Mouse (Mus musculus): ENCODE measurements around the gene Grrp1. TPM values are rescaled to one million over a fixed set of nuclear protein-coding genes. Genes with fewer than 3 reads are reported as not detected.

The Grrp1 gene
- polyA plus RNA-seq, 1 experiment from 2014 or later: 4.2 TPM

DNA sequence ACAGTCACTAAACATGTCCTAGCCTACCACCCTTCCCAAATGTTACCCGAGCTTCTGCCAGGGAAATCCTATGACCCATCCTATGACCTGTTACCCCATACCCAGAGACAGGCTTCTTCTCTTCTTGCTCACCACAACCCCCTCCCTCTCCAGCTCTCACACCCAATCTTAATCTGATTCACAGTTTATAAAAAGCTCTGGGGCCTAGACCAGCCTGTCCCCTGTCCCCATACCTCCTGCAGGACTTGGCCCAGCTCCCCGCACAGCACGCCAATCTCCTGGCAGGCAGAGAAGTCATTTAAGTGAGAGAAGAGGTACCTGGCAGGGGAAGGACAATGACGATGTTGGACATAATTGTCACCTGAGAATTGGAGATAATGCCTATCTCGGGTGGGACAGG, 19.0 kb downstream of the Grrp1 start:
- no peaks in the 10 kb centered on the region for H3K4me1 ChIP-seq (replicated peaks; ENCODE audit: control insufficient read depth, insufficient read depth)
- no peaks in the 10 kb centered on the region for H3K9me3 ChIP-seq (ENCODE audit: control insufficient read depth, low read length)
- H3K9ac ChIP-seq (ENCODE audit: low read length): no peak overlapping the region
- no peak overlapping the region for H3K4me3 ChIP-seq (ENCODE audit: low read depth, low read length)
- no peak overlapping the region for H3K27ac ChIP-seq (replicated peaks)
- DNase-seq (ENCODE audit: low spot score) (no peak), ATAC-seq (ENCODE audit: low FRiP score, low TSS enrichment) (no peak)
- WGBS: 75% methylated on average over 5 of the region's 5 CpGs
- no peak overlapping the region for H3K4me2 ChIP-seq (replicated peaks; ENCODE audit: low read depth)
- H3K36me3 ChIP-seq (ENCODE audit: control insufficient read depth, insufficient read depth, low read length): no peaks in the 10 kb centered on the region
- H3K27me3 ChIP-seq (ENCODE audit: control insufficient read depth, insufficient read depth, low read length): no peaks in the 10 kb centered on the region
- TF ChIP-seq CTCF (IDR thresholded peaks at IDR 0.05; ENCODE audit: low read depth) (no peak), EP300 (optimal IDR thresholded peaks at IDR 0.05) (no peak)

DNA sequence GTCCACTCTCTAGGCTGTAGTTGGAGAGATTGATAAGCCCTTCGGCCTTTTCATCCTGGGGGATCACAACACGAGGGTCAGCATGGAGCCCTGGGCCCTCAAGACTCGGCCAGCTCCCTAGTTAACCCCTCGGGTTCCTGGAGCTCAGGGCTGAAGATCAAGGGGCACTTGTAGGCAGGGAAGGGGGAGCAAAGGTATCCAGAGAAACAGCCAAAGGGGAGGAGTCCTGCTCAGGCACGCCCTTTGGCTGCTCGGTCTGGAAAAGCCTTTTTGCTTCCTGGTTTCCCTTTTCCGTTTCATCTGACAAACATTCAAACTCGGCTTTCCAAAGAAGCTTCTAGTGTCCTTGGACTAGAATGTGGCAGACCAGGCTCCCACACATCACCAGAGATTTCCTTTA, 23.5 kb downstream of the Grrp1 start:
- Histone ChIP-seq H3K36me3 (ENCODE audit: control insufficient read depth, insufficient read depth, low read length) (no peaks in the 10 kb centered on the region), H3K27me3 (ENCODE audit: control insufficient read depth, insufficient read depth, low read length) (no peaks in the 10 kb centered on the region), H3K4me1 (replicated peaks; ENCODE audit: control insufficient read depth, insufficient read depth) (no peaks in the 10 kb centered on the region), H3K27ac (replicated peaks) (no peak overlapping the region), H3K4me2 (replicated peaks; ENCODE audit: low read depth) (no peak overlapping the region), H3K9ac (ENCODE audit: low read length) (no peak overlapping the region), H3K9me3 (ENCODE audit: control insufficient read depth, low read length) (no peaks in the 10 kb centered on the region), H3K4me3 (ENCODE audit: low read depth, low read length) (no peak overlapping the region)
- 23% methylated on average over 8 of the region's 8 CpGs for WGBS
- DNase-seq (ENCODE audit: low spot score) (peak; percentile 49), ATAC-seq (ENCODE audit: low FRiP score, low TSS enrichment) (peak; percentile 45)
- TF ChIP-seq EP300 (optimal IDR thresholded peaks at IDR 0.05): no peak
- no peak for TF ChIP-seq CTCF (IDR thresholded peaks at IDR 0.05; ENCODE audit: low read depth)

DNA sequence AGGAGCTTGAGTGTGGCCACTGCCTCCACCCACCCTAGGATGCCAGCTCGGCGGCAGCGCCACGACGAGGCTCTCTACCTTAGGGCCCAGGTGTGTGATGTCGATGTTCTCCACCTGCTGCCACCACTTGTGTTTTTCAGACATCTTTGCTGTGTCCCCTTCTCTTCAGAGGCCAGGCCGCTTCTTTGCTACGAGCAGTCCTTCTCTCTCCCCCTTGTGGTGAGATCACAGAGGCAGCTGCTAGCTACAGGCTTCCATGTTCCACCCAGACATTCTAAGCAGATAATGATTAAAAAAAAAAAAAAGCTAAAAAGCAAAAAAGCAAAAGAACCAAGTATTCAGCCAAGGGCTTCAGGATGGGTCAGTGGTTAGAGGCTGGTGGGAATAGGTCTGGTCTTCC, 26.7 kb downstream of the Grrp1 start, which contains the start of gene Catsper4:
Catsper4 (minus strand) TSS at position 190 of the 400 bp plus-strand sequence.
- DNase-seq (ENCODE audit: low spot score) (no peak), ATAC-seq (ENCODE audit: low FRiP score, low TSS enrichment) (no peak)
- Histone ChIP-seq H3K4me2 (replicated peaks; ENCODE audit: low read depth) (no peak within 1 kb of the TSS), H3K9ac (ENCODE audit: low read length) (no peak within 1 kb of the TSS), H3K36me3 (ENCODE audit: control insufficient read depth, insufficient read depth, low read length) (no peaks in the 10 kb centered on the region), H3K4me3 (ENCODE audit: low read depth, low read length) (no peak within 1 kb of the TSS), H3K27ac (replicated peaks) (no peak within 1 kb of the TSS), H3K27me3 (ENCODE audit: control insufficient read depth, insufficient read depth, low read length) (no peaks in the 10 kb centered on the region), H3K4me1 (replicated peaks; ENCODE audit: control insufficient read depth, insufficient read depth) (no peaks in the 10 kb centered on the region), H3K9me3 (ENCODE audit: control insufficient read depth, low read length) (no peaks in the 10 kb centered on the region)
- TF ChIP-seq EP300 (optimal IDR thresholded peaks at IDR 0.05) (no peak), CTCF (IDR thresholded peaks at IDR 0.05; ENCODE audit: low read depth) (peak; percentile 55)
- 71% methylated on average over 8 of the region's 8 CpGs for WGBS

DNA sequence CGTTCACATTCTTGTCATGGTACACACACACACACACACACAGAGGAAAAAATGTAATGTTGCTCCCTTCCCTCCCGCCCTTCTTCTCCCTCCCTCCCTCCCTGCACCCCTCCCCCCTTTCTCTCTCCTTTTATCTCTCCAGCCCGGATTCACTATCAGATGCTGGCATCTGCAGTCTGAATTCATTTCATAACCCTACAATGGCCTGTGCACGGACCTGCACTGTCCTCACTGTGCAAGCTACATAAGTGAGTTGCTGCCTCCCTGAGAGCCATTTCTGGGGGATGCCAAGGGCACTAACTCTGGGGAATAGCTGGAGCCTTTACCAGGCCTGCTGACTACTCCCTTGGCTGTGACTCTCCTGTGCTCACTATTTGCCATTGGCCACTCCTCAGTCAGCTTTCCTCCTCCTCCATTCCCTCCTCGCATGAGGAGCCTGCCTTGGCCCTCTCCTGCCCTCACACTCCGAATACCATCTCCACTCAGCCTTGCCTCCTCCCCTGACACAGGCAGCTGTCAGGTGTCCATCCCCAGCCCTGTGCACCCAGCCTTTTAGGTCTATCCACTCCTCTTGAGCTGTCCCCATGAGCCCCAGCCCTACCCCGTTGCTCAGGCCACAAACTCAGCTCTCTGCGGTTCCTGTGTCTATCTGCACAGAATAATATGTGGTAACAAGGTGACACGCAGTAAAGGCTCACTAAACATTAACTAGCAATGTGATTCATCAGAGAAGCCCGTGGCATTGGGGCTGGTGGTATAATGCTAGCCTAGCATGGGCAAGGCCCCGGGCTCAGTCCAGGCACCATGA, 30.9 kb downstream of the Grrp1 start:
- Histone ChIP-seq H3K9me3 (ENCODE audit: control insufficient read depth, low read length) (no peaks in the 10 kb centered on the region), H3K4me3 (ENCODE audit: low read depth, low read length) (no peak overlapping the region), H3K9ac (ENCODE audit: low read length) (no peak overlapping the region), H3K4me2 (replicated peaks; ENCODE audit: low read depth) (no peak overlapping the region), H3K36me3 (ENCODE audit: control insufficient read depth, insufficient read depth, low read length) (no peaks in the 10 kb centered on the region), H3K4me1 (replicated peaks; ENCODE audit: control insufficient read depth, insufficient read depth) (no peaks in the 10 kb centered on the region), H3K27me3 (ENCODE audit: control insufficient read depth, insufficient read depth, low read length) (no peaks in the 10 kb centered on the region), H3K27ac (replicated peaks) (no peak overlapping the region)
- peak; percentile 72 for ATAC-seq (ENCODE audit: low FRiP score, low TSS enrichment)
- WGBS: 49% methylated on average over 11 of the region's 11 CpGs
- TF ChIP-seq CTCF (IDR thresholded peaks at IDR 0.05; ENCODE audit: low read depth): no peak
- TF ChIP-seq EP300 (optimal IDR thresholded peaks at IDR 0.05): no peak
- DNase-seq (ENCODE audit: low spot score): peak; percentile 42

DNA sequence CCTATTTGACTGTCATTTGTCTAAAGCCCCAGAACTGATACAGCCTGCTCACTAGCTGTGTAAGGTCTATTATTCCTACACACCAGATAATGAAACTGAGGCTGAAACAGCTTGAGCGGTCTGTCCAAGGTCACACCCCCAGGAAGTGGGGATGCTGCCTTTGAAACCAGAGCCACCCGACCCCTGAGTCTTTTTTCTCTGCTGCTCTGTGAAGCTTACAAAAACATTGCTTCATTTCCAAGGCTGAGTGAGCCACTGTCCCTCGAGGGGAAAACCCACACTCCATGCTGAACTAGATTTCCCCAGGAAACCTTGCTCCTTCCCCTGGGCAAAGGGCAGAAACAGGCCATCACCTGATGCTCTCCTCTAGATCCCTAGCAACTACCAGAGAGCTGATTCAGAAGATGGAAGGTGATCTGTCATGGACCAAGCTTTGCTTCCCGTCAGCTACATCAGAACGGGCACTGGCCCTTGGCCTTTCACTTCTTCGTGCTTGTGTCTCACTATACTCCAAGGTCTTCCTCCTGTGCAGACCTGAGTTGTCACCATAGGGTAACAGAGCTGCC, 47.3 kb downstream of the Grrp1 start:
- ATAC-seq (ENCODE audit: low FRiP score, low TSS enrichment) (no peak), DNase-seq (ENCODE audit: low spot score) (no peak)
- Histone ChIP-seq H3K27ac (replicated peaks) (no peak overlapping the region), H3K4me2 (replicated peaks; ENCODE audit: low read depth) (no peak overlapping the region), H3K9me3 (ENCODE audit: control insufficient read depth, low read length) (no peaks in the 10 kb centered on the region), H3K4me3 (ENCODE audit: low read depth, low read length) (no peak overlapping the region), H3K27me3 (ENCODE audit: control insufficient read depth, insufficient read depth, low read length) (no peaks in the 10 kb centered on the region), H3K36me3 (ENCODE audit: control insufficient read depth, insufficient read depth, low read length) (no peaks in the 10 kb centered on the region), H3K4me1 (replicated peaks; ENCODE audit: control insufficient read depth, insufficient read depth) (no peaks in the 10 kb centered on the region), H3K9ac (ENCODE audit: low read length) (no peak overlapping the region)
- WGBS: 55% methylated on average over 6 of the region's 6 CpGs
- no peak for TF ChIP-seq EP300 (optimal IDR thresholded peaks at IDR 0.05)
- TF ChIP-seq CTCF (IDR thresholded peaks at IDR 0.05; ENCODE audit: low read depth): no peak

DNA sequence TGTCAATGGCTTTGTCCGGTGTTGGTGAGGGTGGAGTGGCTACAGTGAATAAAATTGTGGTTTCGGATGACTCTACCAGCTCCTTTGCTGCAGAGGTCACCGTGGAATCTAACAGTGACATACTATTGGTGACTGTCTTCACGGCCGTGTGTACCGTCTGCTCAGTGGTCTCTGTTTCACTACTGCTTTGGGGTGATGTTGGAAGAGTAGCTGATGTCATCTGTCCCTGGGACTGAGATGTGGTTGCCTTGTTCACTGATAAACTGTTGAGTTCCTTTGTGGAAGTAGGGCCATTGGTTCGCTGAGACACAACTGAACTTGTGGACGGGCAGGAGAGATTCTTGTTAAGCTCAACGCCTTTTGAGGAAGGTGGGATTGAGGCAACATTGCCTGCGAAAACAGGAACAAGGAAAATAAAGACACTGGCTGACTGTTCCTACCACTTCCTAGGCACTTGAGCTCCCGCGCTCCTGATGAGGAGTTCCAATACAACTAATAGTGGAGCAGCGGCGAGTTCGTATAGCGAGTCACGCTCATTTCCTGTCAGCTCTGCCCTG, 50.5 kb downstream of the Grrp1 start:
- Histone ChIP-seq H3K27ac (replicated peaks) (no peak overlapping the region), H3K27me3 (ENCODE audit: control insufficient read depth, insufficient read depth, low read length) (no peaks in the 10 kb centered on the region), H3K36me3 (ENCODE audit: control insufficient read depth, insufficient read depth, low read length) (no peaks in the 10 kb centered on the region), H3K9me3 (ENCODE audit: control insufficient read depth, low read length) (no peaks in the 10 kb centered on the region), H3K4me1 (replicated peaks; ENCODE audit: control insufficient read depth, insufficient read depth) (no peaks in the 10 kb centered on the region), H3K4me3 (ENCODE audit: low read depth, low read length) (no peak overlapping the region), H3K9ac (ENCODE audit: low read length) (no peak overlapping the region), H3K4me2 (replicated peaks; ENCODE audit: low read depth) (no peak overlapping the region)
- ATAC-seq (ENCODE audit: low FRiP score, low TSS enrichment): no peak
- TF ChIP-seq CTCF (IDR thresholded peaks at IDR 0.05; ENCODE audit: low read depth) (no peak), EP300 (optimal IDR thresholded peaks at IDR 0.05) (no peak)
- DNase-seq (ENCODE audit: low spot score): no peak
- 81% methylated on average over 17 of the region's 17 CpGs for WGBS

All from stomach, postnatal 0 days (tissue).